Mouse (Mus musculus) G1E-ER4 (cell line): ENCODE measurements around the gene Hs3st3b1. TPM values are rescaled to one million over a fixed set of nuclear protein-coding genes. Genes with fewer than 3 reads are reported as not detected.

Experiments
- GATA1 ChIP-seq: IDR thresholded peaks from one replicate; pipeline ENCODE4 v1.8.0; 2012; ENCODE audit warnings: low read length, inconsistent platforms
- polyA plus RNA-seq: library from polyadenylated mRNA; stranded (reverse); fragments of >175 nt; gene quantifications from 2 replicates; pipeline ENCODE4 v1.2.3, GENCODE M21; 2012

The Hs3st3b1 gene
- polyA plus RNA-seq, 1 experiment: not detected

- TF ChIP-seq GATA1: no peak
Observed at GRCm38 (mm10) chr11:63851041-63851730, 70.9 kb downstream of the Hs3st3b1 start.

- TF ChIP-seq GATA1: no peak
Observed at GRCm38 (mm10) chr11:63850261-63850660, 71.8 kb downstream of the Hs3st3b1 start.

- no peak for TF ChIP-seq GATA1
Observed at GRCm38 (mm10) chr11:63845379-63845778, 76.7 kb downstream of the Hs3st3b1 start.

GRCm38 (mm10) chr11:63844701-63845100, 77.4 kb downstream of the Hs3st3b1 start:
- no peak for TF ChIP-seq GATA1

GRCm38 (mm10) chr11:63837526-63837925, 84.6 kb downstream of the Hs3st3b1 start:
- TF ChIP-seq GATA1: no peak

Other genes with a start within 250 kb of the Hs3st3b1 start
- 54.1 and 63.1 TPM in 2 replicates for gene Cox10, start 157.2 kb upstream of the Hs3st3b1 start, polyA plus RNA-seq